Mouse (Mus musculus) ES-E14 (cell line): Measurements from ENCODE around the gene Plekhg1. TPM values are rescaled to one million over a fixed set of nuclear protein-coding genes. Genes with fewer than 3 reads are reported as not detected.

ENCODE experiments used
- DNase-seq: peaks from one replicate; pipeline ENCODE4 v3.0.0-alpha.2; 2013; ENCODE audit warnings: low read depth, low spot score
- H3K27ac ChIP-seq: 2 replicates; pipeline ENCODE4 v1.5.1; 2012; ENCODE audit warnings: low read depth, mild to moderate bottlenecking, low read length, moderate library complexity, mixed read lengths; ENCODE audit not compliant: poor library complexity, insufficient read depth, severe bottlenecking
- H3K36me3 ChIP-seq: 2 replicates; pipeline ENCODE4 v1.6.1; 2012; ENCODE audit warnings: mild to moderate bottlenecking, low read length, moderate library complexity, mixed read lengths; ENCODE audit not compliant: control insufficient read depth, poor library complexity, insufficient read depth, severe bottlenecking
- H3K4me1 ChIP-seq, 2 experiments: fragments of 150-350 bp in 1 of 2; sonication (generic) in 1 of 2; 2 replicates each; pipeline ENCODE4 v1.6.1; 2012; ENCODE audit warnings: low read length in 2 of 2, mild to moderate bottlenecking in 1 of 2, mixed read lengths in 1 of 2; ENCODE audit not compliant: control insufficient read depth in 2 of 2, insufficient read depth in 2 of 2, poor library complexity in 1 of 2
- H3K4me3 ChIP-seq, 2 experiments: fragments of 150-350 bp in 1 of 2; sonication (generic) in 1 of 2; 2 replicates each; pipeline ENCODE4 v1.5.1; 2012; ENCODE audit warnings: low read length in 2 of 2, low read depth in 1 of 2, mild to moderate bottlenecking in 1 of 2, mixed read lengths in 1 of 2; ENCODE audit not compliant: insufficient read depth in 1 of 2, poor library complexity in 1 of 2, severe bottlenecking in 1 of 2
- H3K9ac ChIP-seq: 2 replicates; pipeline ENCODE4 v1.6.1; 2012; ENCODE audit warnings: low read depth, mild to moderate bottlenecking, low read length, mixed read lengths; ENCODE audit not compliant: poor library complexity, insufficient read depth, severe bottlenecking
- H3K9me3 ChIP-seq: fragments of 150-350 bp; sonication (generic); 2 replicates; pipeline ENCODE4 v1.6.1; 2012; ENCODE audit warnings: low read depth, mild to moderate bottlenecking, low read length; ENCODE audit not compliant: control insufficient read depth, insufficient read depth
- CHD2 ChIP-seq: IDR thresholded peaks from 2 replicates; pipeline ENCODE4 v1.6.1; 2014; ENCODE audit warnings: mild to moderate bottlenecking, low read depth, low read length, inconsistent platforms
- HCFC1 ChIP-seq: IDR thresholded peaks from 2 replicates; pipeline ENCODE4 v1.6.1; 2012; ENCODE audit warnings: low read length, inconsistent platforms, borderline replicate concordance; ENCODE audit not compliant: insufficient read depth
- MAFK ChIP-seq: IDR thresholded peaks from 2 replicates; pipeline ENCODE4 v1.6.1; 2014; ENCODE audit warnings: mild to moderate bottlenecking, low read depth, low read length, inconsistent platforms; ENCODE audit not compliant: insufficient read depth
- ZC3H11A ChIP-seq: IDR thresholded peaks from 2 replicates; pipeline ENCODE4 v1.6.1; 2012; ENCODE audit warnings: low read depth, mild to moderate bottlenecking, inconsistent platforms, low read length, borderline replicate concordance
- ZNF384 ChIP-seq: IDR thresholded peaks from 2 replicates; pipeline ENCODE4 v1.6.1; 2012; ENCODE audit warnings: low read depth, low read length, inconsistent platforms
- in situ Hi-C, 2 experiments: fragments of 600-800 bp; cut with MboI; formaldehyde crosslinking; loops; one replicate each; pipeline ENCODE4 v1.15.1; 2025; ENCODE audit warnings: low sequenced_read_pairs in 2 of 2, inconsistent platforms in 1 of 2; ENCODE audit not compliant: unreplicated experiment in 2 of 2
- total RNA-seq: library from RNA; depleted of rRNA; stranded (reverse); fragments of 300-350 nt; gene quantifications from 2 replicates; pipeline ENCODE4 v1.2.3, GENCODE M21; 2012

Gene Plekhg1
- total RNA-seq, 1 experiment = 8.8 TPM

DNA sequence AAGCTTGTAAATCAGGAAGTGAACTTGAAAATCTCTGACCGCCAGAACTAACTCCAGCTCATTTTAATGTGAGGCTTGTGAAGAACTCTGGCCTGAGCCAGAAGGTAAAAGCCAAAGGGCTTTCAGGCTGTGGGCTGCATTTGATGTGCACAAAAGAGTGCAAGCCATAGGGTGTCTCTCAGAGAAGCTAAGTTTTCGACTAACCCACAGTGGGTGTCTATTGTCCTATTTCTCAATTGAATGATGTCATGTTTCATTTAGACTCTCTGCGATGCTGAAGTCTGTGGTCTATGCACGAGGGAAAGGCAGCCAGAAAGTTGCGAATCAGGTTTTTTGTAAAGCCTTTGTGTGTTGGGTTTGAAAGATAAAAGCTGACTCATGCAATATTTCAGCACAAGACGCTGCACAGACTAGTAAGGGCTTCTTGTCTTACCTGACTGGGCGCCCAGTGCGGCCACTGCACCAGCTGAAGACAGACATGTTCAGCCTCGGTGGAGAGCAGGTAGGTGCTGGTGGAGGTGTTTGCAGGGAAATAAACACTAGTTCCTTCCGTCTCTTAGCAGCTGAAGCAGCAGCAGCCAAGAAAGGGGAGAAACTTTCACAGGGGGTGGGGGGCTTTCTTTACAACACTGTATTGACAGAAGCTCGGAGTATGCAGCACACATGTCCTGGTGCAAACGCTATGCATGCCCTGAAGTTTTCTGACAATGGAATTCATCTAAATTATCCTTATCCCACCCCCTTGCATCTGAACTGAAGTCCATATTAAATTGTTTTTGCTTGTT is 123.4 kb downstream of the Plekhg1 start:
- Histone ChIP-seq H3K4me3 (no peak overlapping the region), H3K9ac (no peak overlapping the region), H3K4me1 (peaks cover 0 to 11% of the 10 kb centered on the region in 2 experiments; a peak in 1 of 4 replicates), H3K9me3 (no peaks in the 10 kb centered on the region), H3K36me3 (no peaks in the 10 kb centered on the region), H3K27ac (no peak overlapping the region)
- DNase-seq = no peak
- in situ Hi-C loops = no loop called here
- TF ChIP-seq ZNF384 = no peak
- TF ChIP-seq MAFK = peak; percentile 85
- no peak for TF ChIP-seq HCFC1
- no peak for TF ChIP-seq CHD2
- no peak for TF ChIP-seq ZC3H11A

DNA sequence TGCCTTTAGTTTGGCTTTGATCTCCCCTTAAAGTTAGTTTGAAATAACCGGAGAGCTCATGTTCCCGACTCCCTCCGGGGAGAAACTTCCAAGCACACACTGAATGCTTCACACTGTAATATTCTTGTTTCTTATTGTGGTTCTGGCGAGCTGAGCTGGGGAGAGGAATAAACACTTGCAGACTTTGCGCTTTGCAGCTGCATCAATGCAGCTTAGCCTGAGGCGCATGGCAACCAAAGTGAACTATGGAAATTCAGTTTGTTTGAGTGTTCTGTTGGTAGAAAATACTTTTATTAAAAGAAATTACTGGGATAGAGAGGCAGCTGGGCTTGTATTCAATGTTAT is 124.0 kb downstream of the Plekhg1 start:
- Histone ChIP-seq H3K9ac (no peak overlapping the region), H3K4me1 (peaks cover 0 to 7% of the 10 kb centered on the region in 2 experiments; a peak in 1 of 4 replicates), H3K36me3 (no peaks in the 10 kb centered on the region), H3K9me3 (no peaks in the 10 kb centered on the region), H3K4me3 (no peak overlapping the region), H3K27ac (no peak overlapping the region)
- DNase-seq = no peak
- in situ Hi-C loops = no loop called here
- TF ChIP-seq CHD2 (no peak), ZNF384 (no peak), HCFC1 (no peak), ZC3H11A (no peak), MAFK (no peak)

DNA sequence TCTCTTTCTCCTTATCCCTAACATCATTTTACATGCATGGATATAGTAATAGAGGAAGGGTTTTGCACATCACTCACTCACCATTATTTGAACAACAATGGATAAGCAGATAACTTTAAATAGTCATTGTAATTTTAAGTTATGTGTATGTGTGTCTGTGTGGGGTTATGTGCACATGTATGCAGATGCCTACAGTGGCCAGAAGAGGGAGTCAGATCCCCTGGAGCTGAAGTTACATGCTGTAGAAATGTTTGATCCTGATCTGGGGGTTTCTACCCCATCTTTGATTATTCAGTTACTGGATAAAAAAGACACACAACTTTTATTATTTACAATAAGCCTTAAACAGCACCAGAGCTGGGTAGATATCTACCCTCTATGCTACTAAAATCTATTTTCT is 127.1 kb downstream of the Plekhg1 start:
- Histone ChIP-seq H3K9ac (no peak overlapping the region), H3K36me3 (no peaks in the 10 kb centered on the region), H3K9me3 (no peaks in the 10 kb centered on the region), H3K4me1 (peaks cover 0 to 7% of the 10 kb centered on the region in 2 experiments; a peak in 1 of 4 replicates), H3K27ac (no peak overlapping the region), H3K4me3 (no peak overlapping the region)
- no peak for DNase-seq
- TF ChIP-seq ZC3H11A (no peak), ZNF384 (no peak), MAFK (no peak)
- in situ Hi-C loops = no loop called here

DNA sequence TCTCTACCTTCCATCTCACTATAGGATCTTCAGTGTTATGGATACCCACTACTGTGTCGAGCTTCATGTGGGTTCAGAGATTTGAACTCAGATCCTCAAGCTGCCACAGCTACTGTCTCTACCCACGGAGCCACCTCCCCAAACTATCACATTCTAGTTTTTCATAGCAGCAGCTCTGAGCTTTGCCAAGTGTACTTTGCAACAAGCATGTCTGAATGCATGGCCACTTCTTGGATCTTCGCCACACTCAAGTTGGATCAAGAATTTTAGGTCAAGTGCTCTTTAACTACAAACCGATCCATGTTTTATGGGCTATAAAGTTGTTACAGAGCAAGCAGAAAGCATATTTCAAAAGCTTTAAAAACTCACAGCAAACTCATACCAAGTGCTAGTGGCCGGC is 130.7 kb downstream of the Plekhg1 start:
- Histone ChIP-seq H3K27ac (no peak overlapping the region), H3K36me3 (0 out of 2 replicates have a peak, but pooled peaks cover 3% of the 10 kb centered on the region), H3K9ac (no peak overlapping the region), H3K4me1 (peaks cover 0 to 6% of the 10 kb centered on the region in 2 experiments; a peak in 1 of 4 replicates), H3K4me3 (no peak overlapping the region), H3K9me3 (no peaks in the 10 kb centered on the region)
- in situ Hi-C loops = no loop called here
- TF ChIP-seq CHD2 (no peak), ZNF384 (no peak), HCFC1 (no peak)
- DNase-seq = no peak

DNA sequence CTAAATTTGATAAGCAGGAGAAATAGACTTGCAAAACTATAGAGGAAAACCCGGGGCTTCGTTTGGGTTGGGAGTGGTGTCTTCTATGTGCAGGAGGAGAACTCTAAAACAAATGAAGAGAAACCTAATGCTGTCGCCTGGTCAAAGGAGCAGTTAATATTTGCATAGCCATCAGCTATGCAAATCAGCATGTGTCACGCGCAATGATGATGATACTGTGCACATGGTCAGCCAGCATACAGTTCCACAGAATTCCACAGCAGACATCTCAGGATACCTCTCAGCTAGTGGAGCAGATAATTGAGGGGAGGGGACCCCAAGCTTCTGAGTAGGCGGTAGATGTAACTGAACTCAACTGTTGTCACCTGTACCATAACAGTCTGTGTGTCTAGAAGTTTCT is 133.3 kb downstream of the Plekhg1 start:
- no peak for DNase-seq
- in situ Hi-C loops = no loop called here
- H3K9ac ChIP-seq = no peak overlapping the region
- peak overlapping the region in 1 of 2 experiments; percentile 53; a peak in 2 of 4 replicates for H3K4me3 ChIP-seq
- no peak overlapping the region for H3K27ac ChIP-seq
- H3K36me3 ChIP-seq = 0 out of 2 replicates have a peak, but pooled peaks cover 3% of the 10 kb centered on the region
- 0 out of 4 replicates have a peak, but pooled peaks cover 0 to 4% of the 10 kb centered on the region in 2 experiments for H3K4me1 ChIP-seq
- no peaks in the 10 kb centered on the region; the same call in 1 of the 2 replicates for H3K9me3 ChIP-seq
- no peak for TF ChIP-seq ZNF384
- no peak for TF ChIP-seq ZC3H11A
